Mouse (Mus musculus): Measurements from ENCODE around the gene Abcb6.

GRCm38 (mm10) chr1:75219531-75219930 is 39.3 kb upstream of the Abcb6 start, which contains the start of gene Tuba4a:
- TF ChIP-seq CTCF (IDR thresholded peaks at IDR 0.05; ENCODE audit: low read depth, low read length), result no peak
- no peak for TF ChIP-seq GATA1 (IDR thresholded peaks at IDR 0.05; ENCODE audit: borderline replicate concordance, low read length)
- no peak for TF ChIP-seq TAL1 (conservative IDR thresholded peaks at IDR 0.05; ENCODE audit: low read depth, low read length)
- TF ChIP-seq POLR2AphosphoS5 (IDR thresholded peaks at IDR 0.05; ENCODE audit: insufficient replicate concordance, low read depth, low read length), result no peak

Measured in G1E (cell line).